Mouse (Mus musculus) ES-E14 (cell line): ENCODE measurements at regions not wholly inside any gene's neighbourhood (a gene's known extent, or its start where the extent isn't known, plus 50 kb on each side); places are given as distances from the start of the nearest gene placed in this dataset.

Experiments used
- HCFC1 ChIP-seq: IDR thresholded peaks from 2 replicates; pipeline ENCODE4 v1.6.1; 2012; ENCODE audit warnings: low read length, inconsistent platforms, borderline replicate concordance; ENCODE audit not compliant: insufficient read depth
- MAFK ChIP-seq: IDR thresholded peaks from 2 replicates; pipeline ENCODE4 v1.6.1; 2014; ENCODE audit warnings: mild to moderate bottlenecking, low read depth, low read length, inconsistent platforms; ENCODE audit not compliant: insufficient read depth
- ZNF384 ChIP-seq: IDR thresholded peaks from 2 replicates; pipeline ENCODE4 v1.6.1; 2012; ENCODE audit warnings: low read depth, low read length, inconsistent platforms

GRCm38 (mm10) chr3:147975500-147975899 is 1014.9 kb downstream of the Adgrl2 start:
- no peak for TF ChIP-seq ZNF384
- no peak for TF ChIP-seq MAFK
- no peak for TF ChIP-seq HCFC1
